Mouse (Mus musculus): ENCODE data around the gene Slc23a3.

Gene Slc23a3

DNA sequence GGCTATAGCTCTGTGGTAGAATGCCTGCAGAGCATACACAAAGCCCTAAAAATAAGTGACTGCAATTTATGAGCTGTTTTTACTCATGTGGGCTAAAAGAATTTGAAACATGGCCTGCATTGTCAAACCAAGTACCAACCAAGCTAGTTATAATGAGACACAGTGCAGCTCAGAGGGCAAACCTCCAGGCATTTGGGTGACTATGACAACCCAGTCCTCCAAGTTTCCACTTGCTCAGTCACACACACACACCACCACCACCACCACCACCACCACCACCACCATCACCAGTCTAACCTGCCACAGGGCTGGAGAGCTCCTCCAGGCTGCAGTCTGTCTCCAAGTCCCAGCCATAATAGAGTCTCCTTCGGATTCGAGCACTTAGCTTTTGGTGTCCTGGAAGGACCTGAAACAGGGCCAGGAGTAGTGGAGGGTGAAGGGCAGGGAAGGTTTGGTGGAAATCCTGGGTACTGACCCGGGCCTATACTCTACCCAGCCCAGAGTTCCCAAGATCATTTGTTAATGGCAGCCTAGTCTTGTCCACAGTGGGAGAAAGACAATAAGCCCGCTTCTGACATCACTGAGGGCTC is 7.0 kb upstream of the Slc23a3 start:
- in situ Hi-C loops (cut with MboI; ENCODE audit: low sequenced_read_pairs), result no loop called here

DNA sequence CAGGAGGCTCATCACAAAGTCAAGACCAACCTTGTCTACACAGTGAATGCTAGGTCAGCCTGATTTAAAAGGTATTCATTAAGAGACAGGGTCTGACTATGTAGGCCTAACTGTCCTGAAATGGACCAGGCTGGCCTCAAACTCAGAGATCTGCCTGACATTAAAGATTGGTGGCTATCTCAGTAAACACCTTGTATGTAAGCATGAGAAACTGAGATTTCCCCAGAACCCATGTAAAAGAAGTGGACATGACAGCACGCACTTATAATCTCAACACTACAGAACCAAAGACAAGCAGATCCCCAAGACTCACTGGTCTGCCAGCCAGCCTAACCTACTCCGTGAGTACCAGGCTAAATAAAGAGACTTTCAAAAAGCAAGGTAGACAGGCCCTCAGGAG is 4.8 kb upstream of the Slc23a3 start:
- in situ Hi-C loops (cut with MboI; ENCODE audit: low sequenced_read_pairs), result no loop called here

DNA sequence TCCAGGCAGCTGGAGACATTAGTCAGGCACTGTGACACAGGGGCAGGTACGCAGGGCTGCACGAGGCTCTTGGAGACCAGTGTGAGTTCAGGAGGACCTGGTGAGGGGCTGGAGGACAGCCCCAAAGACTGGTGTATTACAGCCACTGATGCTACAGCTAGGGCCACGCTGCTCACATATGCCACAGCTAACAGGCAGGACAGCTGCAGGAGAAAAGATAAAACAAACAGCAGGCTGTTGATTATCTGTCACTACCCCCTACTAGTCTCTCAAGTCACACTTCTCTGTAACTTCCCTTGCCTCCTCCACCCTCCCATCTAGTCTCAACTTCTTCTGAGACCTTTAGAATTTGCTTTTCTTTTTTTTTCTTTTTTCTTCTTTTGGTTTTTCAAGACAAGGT is 3.0 kb upstream of the Slc23a3 start:
- in situ Hi-C loops (cut with MboI; ENCODE audit: low sequenced_read_pairs), result no loop called here

DNA sequence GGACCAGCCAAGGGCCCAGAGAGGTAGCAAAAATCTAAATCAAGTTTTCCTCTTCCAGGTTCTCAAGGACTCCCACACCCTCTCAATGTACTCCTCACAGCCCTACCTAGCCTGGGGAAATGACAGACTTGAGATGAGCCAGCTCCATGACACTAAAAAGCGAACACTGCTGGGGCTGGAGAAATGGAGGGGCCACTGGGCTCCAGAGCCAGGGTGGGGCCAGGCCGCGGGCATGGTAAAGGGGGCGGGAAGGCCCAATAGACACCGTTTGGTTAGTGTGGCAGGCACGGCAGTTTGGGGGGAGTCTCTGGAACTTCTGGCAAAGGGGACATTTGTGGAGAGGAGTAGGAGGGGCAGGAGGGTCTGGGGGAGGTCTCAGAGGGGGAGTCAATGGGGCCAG is 2.6 kb upstream of the Slc23a3 start:
- in situ Hi-C loops (cut with MboI; ENCODE audit: low sequenced_read_pairs), result no loop called here

DNA sequence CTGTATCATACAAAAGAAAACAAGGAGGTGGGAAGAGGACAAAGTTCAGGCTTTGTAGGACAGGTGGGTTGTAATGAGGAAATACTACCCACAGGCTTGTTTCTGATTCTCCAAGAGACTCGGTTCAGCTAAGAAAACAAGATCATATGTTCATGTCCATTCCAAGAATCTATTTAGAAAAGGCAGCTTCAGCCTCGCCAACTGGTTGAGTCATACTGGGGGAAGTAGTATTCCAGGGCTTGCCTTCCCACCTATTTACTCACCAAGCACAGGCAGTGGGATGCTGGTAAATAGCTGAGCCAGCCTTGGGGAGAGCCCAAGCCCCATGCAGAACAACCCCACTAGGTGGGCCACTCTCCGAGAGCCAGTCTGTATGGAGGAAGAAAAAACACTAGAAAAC is 5.0 kb downstream of the Slc23a3 start:
- in situ Hi-C loops (cut with MboI; ENCODE audit: low sequenced_read_pairs), result no loop called here

DNA sequence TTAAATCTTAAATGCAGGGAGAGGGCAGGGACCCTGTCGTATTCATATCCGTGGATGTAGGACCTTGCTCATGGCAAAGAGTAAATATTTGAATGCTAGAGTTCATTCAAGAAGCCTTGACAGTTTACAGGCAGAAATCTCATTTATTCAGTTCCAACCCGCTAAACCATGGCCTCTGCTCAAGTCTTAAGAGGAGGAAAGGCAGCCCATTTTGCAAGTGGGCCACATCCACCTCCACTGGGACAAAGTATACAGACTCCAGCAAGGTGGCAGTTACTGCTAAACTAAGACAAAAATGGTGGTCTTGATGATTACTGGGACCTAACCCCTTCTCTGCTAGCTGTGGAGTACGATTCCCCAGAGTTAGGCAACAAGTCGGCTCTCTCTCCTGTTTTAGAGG is 8.3 kb downstream of the Slc23a3 start:
- in situ Hi-C loops (cut with MboI; ENCODE audit: low sequenced_read_pairs), result no loop called here

DNA sequence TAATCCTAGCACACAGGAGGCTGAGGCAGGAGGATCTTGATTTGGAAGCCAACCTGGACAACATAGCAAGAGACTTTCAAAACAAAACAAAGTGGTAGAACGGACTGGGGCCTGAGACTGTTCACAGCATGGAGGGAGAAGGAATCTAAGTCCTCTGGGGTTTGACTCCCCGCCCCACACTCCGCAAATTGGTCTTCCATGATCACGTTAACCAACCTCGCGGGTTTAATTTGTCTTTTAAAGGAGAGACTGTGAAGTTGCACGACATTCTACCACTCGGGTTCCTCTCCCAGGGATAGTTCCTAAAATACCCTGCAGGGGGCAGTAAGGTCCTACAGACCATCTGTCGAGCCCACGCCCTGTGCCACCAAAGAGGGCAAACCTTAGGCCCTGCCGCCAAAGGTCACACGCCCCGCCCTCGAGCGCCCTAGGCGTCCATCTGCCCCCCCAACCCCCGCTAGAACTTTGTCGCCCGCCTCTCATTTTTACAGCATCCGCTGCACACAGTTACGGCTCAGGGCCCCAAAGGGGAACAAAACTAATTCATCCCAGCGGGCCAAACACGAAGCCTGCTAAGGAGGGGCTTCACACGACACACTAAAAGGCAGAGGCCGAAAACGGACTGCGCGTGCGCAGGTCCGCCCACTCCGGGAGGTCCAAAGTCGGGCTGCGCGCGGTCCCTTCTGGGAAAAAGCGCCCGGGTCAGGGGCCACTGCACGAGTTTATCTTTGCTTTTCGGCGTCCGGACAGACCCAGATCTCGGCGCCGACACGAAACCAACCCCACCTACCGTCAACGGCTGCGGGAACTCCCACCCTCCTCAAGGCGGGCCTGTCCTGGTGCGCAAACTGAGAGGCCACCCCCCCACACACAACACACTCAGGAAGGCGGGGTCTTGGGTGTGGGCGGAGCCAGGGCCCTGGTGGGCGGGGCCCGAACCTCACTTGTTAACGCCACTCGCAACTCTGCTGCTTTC is 9.1 kb downstream of the Slc23a3 start, which contains the start of gene Nhej1:
Gene Nhej1, minus strand, starts transcription at position 855 of the 976 bp plus-strand sequence.
- in situ Hi-C loops (cut with MboI; ENCODE audit: low sequenced_read_pairs), result no loop called here

DNA sequence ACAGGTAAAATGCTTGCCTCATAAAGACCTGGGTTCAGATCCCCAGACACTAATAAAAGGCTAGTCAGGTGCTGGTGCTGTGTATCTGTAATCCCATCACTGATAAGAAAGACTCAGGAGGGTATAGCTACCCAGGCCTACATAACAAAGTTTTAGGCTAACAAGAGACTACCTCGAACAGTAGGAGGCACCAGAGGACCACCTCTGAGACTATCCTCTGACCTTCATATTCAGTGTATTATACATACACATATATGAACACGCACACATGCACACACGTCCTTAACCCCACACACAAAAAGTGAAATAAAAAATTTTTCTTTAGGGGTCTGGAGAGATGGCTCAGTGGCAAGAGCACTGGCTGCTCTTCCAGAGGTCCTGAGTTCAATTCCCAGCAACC is 11.5 kb downstream of the Slc23a3 start:
- in situ Hi-C loops (cut with MboI; ENCODE audit: low sequenced_read_pairs), result no loop called here
